Mouse (Mus musculus) heart, adult 11 months (tissue): ENCODE data around the gene Folh1.
"Not testable (repeated sequence)": the region's sequence is repeated elsewhere in the genome, so short reads cannot be mapped to it uniquely, and the experiment has no call there.

Experiments used
- DNase-seq: peaks from one replicate; pipeline ENCODE4 v3.0.0; 2022

The Folh1 gene

GRCm38 (mm10) chr7:86775617-86776325 is at the start of gene Folh1:
Gene Folh1, minus strand, starts transcription at chr7:86775943.
- peak; percentile 70 for DNase-seq

GRCm38 (mm10) chr7:86816466-86816865 is 40.7 kb upstream of the Folh1 start:
- no peak for DNase-seq

- DNase-seq: not testable (repeated sequence)
These were observed 40.0 kb upstream of the Folh1 start for GRCm38 (mm10) chr7:86815716-86816115.

- DNase-seq: not testable (repeated sequence)
These were observed 39.5 kb upstream of the Folh1 start for GRCm38 (mm10) chr7:86815241-86815640.

GRCm38 (mm10) chr7:86794727-86795126 is 19.0 kb upstream of the Folh1 start, which contains the start of gene Vmn2r77:
Gene Vmn2r77, plus strand, starts transcription at chr7:86795027.
- no peak for DNase-seq

GRCm38 (mm10) chr7:86771621-86772020 is 4.1 kb downstream of the Folh1 start:
- DNase-seq: no peak

- DNase-seq: no peak
These were observed 11.1 kb downstream of the Folh1 start for GRCm38 (mm10) chr7:86764628-86765027.

GRCm38 (mm10) chr7:86760751-86761150 is 15.0 kb downstream of the Folh1 start:
- no peak for DNase-seq

GRCm38 (mm10) chr7:86725013-86725412 is 50.7 kb downstream of the Folh1 start:
- DNase-seq: peak; percentile 8

- DNase-seq: no peak
These were observed 87.7 kb downstream of the Folh1 start, which contains the start of gene Olfr292 for GRCm38 (mm10) chr7:86688030-86688429. Gene Olfr292, plus strand, starts transcription at chr7:86688330.
